Mouse (Mus musculus) heart, embryonic 16.5 days (tissue): Measurements from ENCODE around the gene Trpv4. TPM values are rescaled to one million over a fixed set of nuclear protein-coding genes. Genes with fewer than 3 reads are reported as not detected.

Experiments
- ATAC-seq: fragments of 200-750 bp; cut with Nextera tagmentation; replicated peaks from 2 replicates; pipeline ENCODE4 v1.8.0; 2017; ENCODE audit warnings: moderate number of reproducible peaks; ENCODE audit not compliant: insufficient read depth, low FRiP score; ENCODE audit errors: extremely low read depth
- H3K27ac ChIP-seq: fragments of 300-500 bp; sonication (generic); 2 replicates; pipeline ENCODE4 v1.5.1; 2014; ENCODE audit warnings: mild to moderate bottlenecking, low read length, control low read depth, moderate library complexity
- H3K27me3 ChIP-seq: fragments of 300-500 bp; sonication (generic); 2 replicates; pipeline ENCODE4 v1.6.1; 2014; ENCODE audit warnings: low read length, mixed read lengths; ENCODE audit not compliant: control insufficient read depth, insufficient read depth
- H3K36me3 ChIP-seq: fragments of 300-500 bp; sonication (generic); 2 replicates; pipeline ENCODE4 v1.6.1; 2014; ENCODE audit not compliant: control insufficient read depth, insufficient read depth
- H3K4me1 ChIP-seq: fragments of 300-500 bp; sonication (generic); 2 replicates; pipeline ENCODE4 v1.6.1; 2014; ENCODE audit warnings: low read length, mixed read lengths; ENCODE audit not compliant: control insufficient read depth, insufficient read depth
- H3K4me2 ChIP-seq: fragments of 300-500 bp; sonication (generic); 2 replicates; pipeline ENCODE4 v1.6.1; 2014; ENCODE audit warnings: low read depth, mild to moderate bottlenecking, control low read depth, low read length
- H3K4me3 ChIP-seq: fragments of 300-500 bp; sonication (generic); 2 replicates; pipeline ENCODE4 v1.5.1; 2014; ENCODE audit warnings: mild to moderate bottlenecking, control low read depth, low read length
- H3K9ac ChIP-seq: fragments of 300-500 bp; sonication (generic); 2 replicates; pipeline ENCODE4 v1.6.1; 2014; ENCODE audit warnings: low read length, control low read depth
- H3K9me3 ChIP-seq: fragments of 300-500 bp; sonication (generic); replicated peaks from 2 replicates; pipeline ENCODE4 v1.6.1; 2016; ENCODE audit warnings: low read length; ENCODE audit not compliant: control insufficient read depth
- WGBS: fragments of 180-500 bp; shearing (Covaris S2); extraction: QIAGEN DNeasy Blood & Tissue Kit; methylation state at CpG from one replicate; pipeline ENCODE4 v1.1.7; 2014; 5-methylcytosine and 5-hydroxymethylcytosine counted together
- polyA plus RNA-seq: library from polyadenylated mRNA; unstranded; fragments of >200 nt; fragmentation: Nextera tagmentation; extraction: Ambion mirVana; gene quantifications from 2 replicates; pipeline ENCODE4 v1.2.1, GENCODE M21; 2015

The Trpv4 gene
- polyA plus RNA-seq, 1 experiment from 2014 or later, result 1.1 TPM

GRCm38 (mm10) chr5:114657426-114657825, 795 bp downstream of the Trpv4 start:
- Histone ChIP-seq H3K4me2 (peak overlapping the region; percentile 93), H3K4me3 (peak overlapping the region; percentile 58), H3K27me3 (peaks cover 29% of the 10 kb centered on the region), H3K9ac (no peak overlapping the region), H3K9me3 (no peaks in the 10 kb centered on the region), H3K27ac (no peak overlapping the region), H3K4me1 (peaks cover 7% of the 10 kb centered on the region), H3K36me3 (no peaks in the 10 kb centered on the region)
- no peak for ATAC-seq
- WGBS, result 22% methylated on average over 10 of the region's 10 CpGs

GRCm38 (mm10) chr5:114656305-114656704, 1.9 kb downstream of the Trpv4 start:
- no peaks in the 10 kb centered on the region for H3K9me3 ChIP-seq
- no peak overlapping the region for H3K27ac ChIP-seq
- no peak overlapping the region for H3K4me2 ChIP-seq
- no peak overlapping the region for H3K4me3 ChIP-seq
- H3K4me1 ChIP-seq, result peaks cover 7% of the 10 kb centered on the region
- WGBS, result 78% methylated on average over 7 of the region's 7 CpGs
- no peak overlapping the region for H3K9ac ChIP-seq
- no peak for ATAC-seq
- H3K27me3 ChIP-seq, result peaks cover 31% of the 10 kb centered on the region
- H3K36me3 ChIP-seq, result no peaks in the 10 kb centered on the region

- Histone ChIP-seq H3K27me3 (peaks cover 34% of the 10 kb centered on the region), H3K27ac (no peak overlapping the region), H3K4me2 (no peak overlapping the region), H3K4me1 (peaks cover 7% of the 10 kb centered on the region), H3K36me3 (no peaks in the 10 kb centered on the region), H3K9me3 (no peaks in the 10 kb centered on the region), H3K9ac (no peak overlapping the region), H3K4me3 (no peak overlapping the region)
- no peak for ATAC-seq
- WGBS, result 87% methylated on average over 5 of the region's 5 CpGs
Measured at GRCm38 (mm10) chr5:114655721-114656120, 2.5 kb downstream of the Trpv4 start.

GRCm38 (mm10) chr5:114653656-114654437, 4.4 kb downstream of the Trpv4 start:
- H3K4me3 ChIP-seq, result no peak overlapping the region
- H3K36me3 ChIP-seq, result no peaks in the 10 kb centered on the region
- no peak overlapping the region for H3K9ac ChIP-seq
- WGBS, result 62% methylated on average over 11 of the region's 15 CpGs
- no peak overlapping the region for H3K4me2 ChIP-seq
- no peak for ATAC-seq
- H3K9me3 ChIP-seq, result no peaks in the 10 kb centered on the region
- peaks cover 31% of the 10 kb centered on the region for H3K27me3 ChIP-seq
- H3K4me1 ChIP-seq, result peaks cover 7% of the 10 kb centered on the region
- H3K27ac ChIP-seq, result no peak overlapping the region

GRCm38 (mm10) chr5:114651449-114651848, 6.8 kb downstream of the Trpv4 start:
- no peaks in the 10 kb centered on the region for H3K36me3 ChIP-seq
- 31% methylated on average over 3 of the region's 3 CpGs for WGBS
- ATAC-seq, result no peak
- H3K9ac ChIP-seq, result peak overlapping the region; percentile 43
- no peaks in the 10 kb centered on the region for H3K9me3 ChIP-seq
- peaks cover 6% of the 10 kb centered on the region for H3K4me1 ChIP-seq
- 0 out of 2 replicates have a peak overlapping the region, but pooled peaks have one; percentile 1 for H3K4me2 ChIP-seq
- H3K4me3 ChIP-seq, result no peak overlapping the region
- H3K27me3 ChIP-seq, result peaks cover 16% of the 10 kb centered on the region
- H3K27ac ChIP-seq, result no peak overlapping the region

GRCm38 (mm10) chr5:114651002-114651401, 7.2 kb downstream of the Trpv4 start:
- Histone ChIP-seq H3K27me3 (peaks cover 16% of the 10 kb centered on the region), H3K4me2 (0 out of 2 replicates have a peak overlapping the region, but pooled peaks have one; percentile 1)

GRCm38 (mm10) chr5:114648728-114649311, 9.4 kb downstream of the Trpv4 start:
- H3K27me3 ChIP-seq, result peaks cover 16% of the 10 kb centered on the region
- no peaks in the 10 kb centered on the region for H3K36me3 ChIP-seq
- H3K4me3 ChIP-seq, result no peak overlapping the region
- H3K9ac ChIP-seq, result no peak overlapping the region
- H3K4me1 ChIP-seq, result peaks cover 6% of the 10 kb centered on the region
- no peak for ATAC-seq
- H3K9me3 ChIP-seq, result no peaks in the 10 kb centered on the region
- 75% methylated on average over 11 of the region's 11 CpGs for WGBS
- no peak overlapping the region for H3K27ac ChIP-seq
- no peak overlapping the region for H3K4me2 ChIP-seq

More at GRCm38 (mm10) chr5:114651002-114651401, 7.2 kb downstream of the Trpv4 start:
- 36% methylated on average over 14 of the region's 14 CpGs for WGBS
- Histone ChIP-seq H3K27ac (no peak overlapping the region), H3K9ac (peak overlapping the region; percentile 43), H3K36me3 (no peaks in the 10 kb centered on the region), H3K4me3 (no peak overlapping the region), H3K9me3 (no peaks in the 10 kb centered on the region), H3K4me1 (peaks cover 6% of the 10 kb centered on the region)
- ATAC-seq, result no peak

- Histone ChIP-seq H3K9ac (peak overlapping the region; percentile 59), H3K36me3 (no peaks in the 10 kb centered on the region), H3K4me3 (peak overlapping the region; percentile 36), H3K4me1 (peaks cover 6% of the 10 kb centered on the region), H3K27me3 (peaks cover 16% of the 10 kb centered on the region), H3K9me3 (no peaks in the 10 kb centered on the region), H3K4me2 (peak overlapping the region; percentile 61), H3K27ac (no peak overlapping the region)
- WGBS, result 4% methylated on average over 27 of the region's 27 CpGs
- peak; percentile 44 for ATAC-seq
Measured at GRCm38 (mm10) chr5:114647211-114647974, 10.8 kb downstream of the Trpv4 start.
